Mouse (Mus musculus): ENCODE results near the gene Dnmt3l.
"Not testable (repeated sequence)": the region's sequence is repeated elsewhere in the genome, so short reads cannot be mapped to it uniquely, and the experiment has no call there.

Dnmt3l gene

GRCm38 (mm10) chr10:78041647-78042046, at the start of gene Dnmt3l:
Dnmt3l (plus strand) TSS chr10:78041947.
- DNase-seq, result no peak

- DNase-seq, result no peak
These were observed 46.1 kb upstream of the Dnmt3l start for GRCm38 (mm10) chr10:77995639-77996038.

GRCm38 (mm10) chr10:78000200-78000599, 41.5 kb upstream of the Dnmt3l start:
- DNase-seq, result no peak

- peak in 1 of 2 experiments; percentile 60 for DNase-seq
These were observed 40.0 kb upstream of the Dnmt3l start for GRCm38 (mm10) chr10:78001796-78002195.

GRCm38 (mm10) chr10:78002316-78002715, 39.4 kb upstream of the Dnmt3l start:
- no peak for DNase-seq

- peak in 1 of 2 experiments; percentile 18 for DNase-seq
These were observed 37.2 kb upstream of the Dnmt3l start for GRCm38 (mm10) chr10:78004479-78005100.

GRCm38 (mm10) chr10:78005791-78006438, 35.8 kb upstream of the Dnmt3l start:
- DNase-seq, result no peak

- DNase-seq, result no peak
These were observed 34.5 kb upstream of the Dnmt3l start for GRCm38 (mm10) chr10:78007203-78007602.

- DNase-seq, result peak in 1 of 2 experiments; percentile 20
These were observed 33.6 kb upstream of the Dnmt3l start for GRCm38 (mm10) chr10:78008169-78008568.

GRCm38 (mm10) chr10:78009184-78009944, 32.4 kb upstream of the Dnmt3l start:
- peak; percentile 96 to 98 for DNase-seq

GRCm38 (mm10) chr10:78009945-78010293, 31.8 kb upstream of the Dnmt3l start, which contains the start of gene Pfkl:
Pfkl (minus strand) TSS chr10:78010083.
- no peak for DNase-seq

GRCm38 (mm10) chr10:78010335-78010734, 31.4 kb upstream of the Dnmt3l start:
- DNase-seq, result no peak

- DNase-seq, result not testable (repeated sequence)
These were observed 30.6 kb upstream of the Dnmt3l start for GRCm38 (mm10) chr10:78011116-78011515.

- no peak for DNase-seq
These were observed 28.9 kb upstream of the Dnmt3l start for GRCm38 (mm10) chr10:78012661-78013495.

GRCm38 (mm10) chr10:78015489-78015888, 26.3 kb upstream of the Dnmt3l start:
- DNase-seq, result no peak

GRCm38 (mm10) chr10:78016366-78016765, 25.4 kb upstream of the Dnmt3l start:
- no peak for DNase-seq

- peak; percentile 66 to 79 for DNase-seq
These were observed 22.9 kb upstream of the Dnmt3l start for GRCm38 (mm10) chr10:78018797-78019203.

GRCm38 (mm10) chr10:78019291-78019690, 22.5 kb upstream of the Dnmt3l start:
- no peak for DNase-seq

GRCm38 (mm10) chr10:78019984-78020383, 21.8 kb upstream of the Dnmt3l start:
- not testable (repeated sequence) for DNase-seq

- not testable (repeated sequence) for DNase-seq
These were observed 16.3 kb upstream of the Dnmt3l start for GRCm38 (mm10) chr10:78025453-78025852.

GRCm38 (mm10) chr10:78028129-78028528, 13.6 kb upstream of the Dnmt3l start:
- peak; percentile 37 to 78 for DNase-seq

- no peak for DNase-seq
These were observed 12.7 kb upstream of the Dnmt3l start for GRCm38 (mm10) chr10:78029080-78029479.

- DNase-seq, result no peak
These were observed 9.8 kb upstream of the Dnmt3l start for GRCm38 (mm10) chr10:78031987-78032386.
